Mouse (Mus musculus): ENCODE measurements around the gene Cpn2.
A peak's percentile ranks its signal among the peaks of the same experiment; 100 is the strongest.

Gene Cpn2

GRCm38 (mm10) chr16:30235577-30235976, 31.7 kb downstream of the Cpn2 start:
- peak; percentile 24 to 52 for DNase-seq

- peak; percentile 15 to 55 for DNase-seq
Observed at GRCm38 (mm10) chr16:30234636-30235546, 32.4 kb downstream of the Cpn2 start.

GRCm38 (mm10) chr16:30234077-30234476, 33.2 kb downstream of the Cpn2 start:
- DNase-seq, result no peak

GRCm38 (mm10) chr16:30231882-30232604, 35.3 kb downstream of the Cpn2 start:
- DNase-seq, result peak; percentile 33 to 63

- DNase-seq, result peak in 1 of 2 experiments; percentile 10
Observed at GRCm38 (mm10) chr16:30227352-30227751, 39.9 kb downstream of the Cpn2 start.

- no peak for DNase-seq
Observed at GRCm38 (mm10) chr16:30221161-30221782, 46.0 kb downstream of the Cpn2 start.

GRCm38 (mm10) chr16:30215811-30216210, 51.5 kb downstream of the Cpn2 start:
- no peak for DNase-seq

GRCm38 (mm10) chr16:30213644-30214043, 53.7 kb downstream of the Cpn2 start:
- DNase-seq, result no peak

- no peak for DNase-seq
Observed at GRCm38 (mm10) chr16:30212035-30212434, 55.3 kb downstream of the Cpn2 start.

- no peak for DNase-seq
Observed at GRCm38 (mm10) chr16:30209264-30209663, 58.0 kb downstream of the Cpn2 start.

- DNase-seq, result no peak
Observed at GRCm38 (mm10) chr16:30207991-30208390, 59.3 kb downstream of the Cpn2 start.

- DNase-seq, result no peak
Observed at GRCm38 (mm10) chr16:30207111-30207828, 60.0 kb downstream of the Cpn2 start.

All from lung, postnatal 4 days (tissue).